Mouse (Mus musculus): ENCODE data around the gene Angptl1. TPM values are rescaled to one million over a fixed set of nuclear protein-coding genes. Genes with fewer than 3 reads are reported as not detected.
A peak's percentile ranks its signal among the peaks of the same experiment; 100 is the strongest.

Angptl1 gene
- polyA plus RNA-seq, 1 experiment = 0.96 TPM

GRCm38 (mm10) chr1:156841625-156842339 lies 3.4 kb downstream of the Angptl1 start:
- DNase-seq = no peak
- Histone ChIP-seq H3K4me1 (ENCODE audit: control insufficient read depth, insufficient read depth, low read length) (no peaks in the 10 kb centered on the region), H3K4me3 (replicated peaks; ENCODE audit: extremely low read depth, low read depth, low read length) (no peak overlapping the region)
- TF ChIP-seq POLR2A (IDR thresholded peaks at IDR 0.05; ENCODE audit: borderline replicate concordance, extremely low read depth, low read depth, low read length) (no peak), CTCF (IDR thresholded peaks at IDR 0.05; ENCODE audit: insufficient read depth, low read length) (no peak)
- WGBS = 68% methylated on average over 11 of the region's 11 CpGs

DNA sequence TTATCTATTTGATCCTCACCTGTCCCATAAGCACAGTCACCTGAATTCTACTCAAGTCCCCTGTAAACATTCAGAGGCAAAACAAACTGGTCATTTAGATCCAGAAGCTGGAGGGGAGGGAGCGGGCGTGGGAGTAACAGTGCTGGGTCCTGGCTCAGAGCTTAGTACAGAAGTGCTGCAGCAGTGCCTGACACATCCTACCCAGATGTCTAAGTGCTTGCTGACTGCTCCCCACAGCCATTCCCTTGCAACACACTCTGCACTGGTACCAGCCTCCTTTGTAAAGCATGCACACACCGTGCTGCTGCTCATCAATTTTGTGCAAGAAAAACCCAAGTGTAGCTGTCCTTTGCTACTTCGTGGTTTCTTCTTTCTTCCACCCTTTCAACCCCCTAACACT lies 8.7 kb downstream of the Angptl1 start:
- H3K4me3 ChIP-seq (replicated peaks; ENCODE audit: extremely low read depth, low read depth, low read length) = no peak overlapping the region
- TF ChIP-seq CTCF (IDR thresholded peaks at IDR 0.05; ENCODE audit: insufficient read depth, low read length) (no peak), POLR2A (IDR thresholded peaks at IDR 0.05; ENCODE audit: borderline replicate concordance, extremely low read depth, low read depth, low read length) (no peak)
- H3K4me1 ChIP-seq (ENCODE audit: control insufficient read depth, insufficient read depth, low read length) = no peaks in the 10 kb centered on the region
- no peak for DNase-seq
- WGBS = 57% methylated on average over 4 of the region's 4 CpGs

- H3K4me3 ChIP-seq (replicated peaks; ENCODE audit: extremely low read depth, low read depth, low read length) = no peak overlapping the region
- DNase-seq = no peak
- TF ChIP-seq CTCF (IDR thresholded peaks at IDR 0.05; ENCODE audit: insufficient read depth, low read length) (no peak), POLR2A (IDR thresholded peaks at IDR 0.05; ENCODE audit: borderline replicate concordance, extremely low read depth, low read depth, low read length) (no peak)
- 66% methylated on average over 9 of the region's 9 CpGs for WGBS
- H3K4me1 ChIP-seq (ENCODE audit: control insufficient read depth, insufficient read depth, low read length) = no peaks in the 10 kb centered on the region
Measured at GRCm38 (mm10) chr1:156852409-156852808, 14.0 kb downstream of the Angptl1 start.

DNA sequence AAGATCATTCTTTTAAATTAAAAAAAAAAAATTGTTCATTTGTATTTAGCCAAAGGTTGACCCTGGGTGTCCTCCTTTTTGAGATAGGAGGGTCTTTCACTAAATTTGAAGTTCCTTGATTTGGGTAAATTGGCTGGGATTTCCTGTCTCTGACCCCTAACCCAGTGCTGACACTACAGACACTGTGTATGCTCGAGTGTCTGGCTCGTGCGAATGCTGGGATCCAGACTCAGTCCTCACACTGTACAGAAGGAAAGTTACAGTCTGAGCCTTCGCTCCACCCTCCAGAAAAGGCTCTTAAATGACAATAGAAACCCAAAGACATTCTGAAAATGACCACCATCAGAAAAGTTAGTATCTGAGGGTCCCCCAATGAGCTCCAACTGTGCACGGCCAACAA lies 14.5 kb downstream of the Angptl1 start:
- Histone ChIP-seq H3K4me1 (ENCODE audit: control insufficient read depth, insufficient read depth, low read length) (no peaks in the 10 kb centered on the region), H3K4me3 (replicated peaks; ENCODE audit: extremely low read depth, low read depth, low read length) (no peak overlapping the region)
- TF ChIP-seq CTCF (IDR thresholded peaks at IDR 0.05; ENCODE audit: insufficient read depth, low read length) = no peak
- no peak for TF ChIP-seq POLR2A (IDR thresholded peaks at IDR 0.05; ENCODE audit: borderline replicate concordance, extremely low read depth, low read depth, low read length)
- 89% methylated on average over 5 of the region's 5 CpGs for WGBS
- DNase-seq = no peak

DNA sequence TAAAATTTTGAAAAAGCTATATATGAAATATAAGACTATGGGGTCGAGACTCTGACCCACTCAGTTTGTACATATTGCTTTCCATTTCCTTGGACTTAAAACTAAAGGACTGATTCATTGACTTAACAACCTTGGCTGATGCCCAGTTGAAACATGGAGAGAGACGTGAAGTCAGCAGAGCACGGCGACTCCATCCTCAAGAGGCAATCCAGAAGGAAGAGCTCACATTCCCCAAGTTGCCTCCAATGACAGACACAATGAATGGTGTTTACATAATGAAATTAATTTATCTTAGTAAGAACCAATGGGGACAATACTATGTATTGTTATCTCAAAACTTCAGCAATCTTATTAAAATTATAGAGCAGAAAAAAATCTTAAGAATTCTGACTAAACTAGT lies 16.2 kb downstream of the Angptl1 start:
- 55% methylated on average over 4 of the region's 4 CpGs for WGBS
- DNase-seq = no peak
- Histone ChIP-seq H3K4me1 (ENCODE audit: control insufficient read depth, insufficient read depth, low read length) (no peaks in the 10 kb centered on the region), H3K4me3 (replicated peaks; ENCODE audit: extremely low read depth, low read depth, low read length) (no peak overlapping the region)
- no peak for TF ChIP-seq POLR2A (IDR thresholded peaks at IDR 0.05; ENCODE audit: borderline replicate concordance, extremely low read depth, low read depth, low read length)

GRCm38 (mm10) chr1:156856666-156857065 lies 18.3 kb downstream of the Angptl1 start:
- WGBS = 92% methylated on average over 2 of the region's 2 CpGs
- Histone ChIP-seq H3K4me1 (ENCODE audit: control insufficient read depth, insufficient read depth, low read length) (no peaks in the 10 kb centered on the region; the same call in 1 of the 2 replicates), H3K4me3 (replicated peaks; ENCODE audit: extremely low read depth, low read depth, low read length) (no peak overlapping the region)
- DNase-seq = no peak
- no peak for TF ChIP-seq POLR2A (IDR thresholded peaks at IDR 0.05; ENCODE audit: borderline replicate concordance, extremely low read depth, low read depth, low read length)
- no peak for TF ChIP-seq CTCF (IDR thresholded peaks at IDR 0.05; ENCODE audit: insufficient read depth, low read length)

- TF ChIP-seq POLR2A (IDR thresholded peaks at IDR 0.05; ENCODE audit: borderline replicate concordance, extremely low read depth, low read depth, low read length) (no peak), CTCF (IDR thresholded peaks at IDR 0.05; ENCODE audit: insufficient read depth, low read length) (no peak)
- no peaks in the 10 kb centered on the region; the same call in 1 of the 2 replicates for H3K4me1 ChIP-seq (ENCODE audit: control insufficient read depth, insufficient read depth, low read length)
- WGBS = 98% methylated on average over 2 of the region's 2 CpGs
- no peak overlapping the region for H3K4me3 ChIP-seq (replicated peaks; ENCODE audit: extremely low read depth, low read depth, low read length)
- no peak for DNase-seq
Measured at GRCm38 (mm10) chr1:156859156-156859555, 20.8 kb downstream of the Angptl1 start.

DNA sequence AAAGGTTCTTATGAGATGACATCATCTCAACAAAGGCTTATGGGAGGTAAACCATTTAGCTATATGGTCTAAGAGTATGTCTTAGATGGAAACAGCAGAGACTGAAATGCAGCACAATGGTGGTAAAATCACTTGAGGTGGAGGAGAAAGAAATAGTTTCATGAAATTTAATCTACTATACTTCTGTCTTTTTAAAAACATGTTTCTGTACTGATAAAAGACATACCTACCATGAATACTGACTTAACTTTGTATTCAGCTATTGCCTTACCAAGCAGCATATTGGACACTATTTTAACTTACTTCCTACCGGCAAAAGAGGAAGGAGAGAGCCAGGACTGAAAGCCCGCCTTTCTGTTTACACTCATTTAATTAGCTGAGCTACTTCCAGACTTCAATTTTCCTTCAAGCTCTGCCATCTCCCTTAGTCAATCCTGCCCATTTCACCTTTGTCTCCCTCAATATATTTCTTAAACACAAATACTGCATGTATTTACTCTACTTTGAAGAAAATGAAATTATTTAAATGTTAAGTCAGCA lies 21.4 kb downstream of the Angptl1 start:
- Histone ChIP-seq H3K4me3 (replicated peaks; ENCODE audit: extremely low read depth, low read depth, low read length) (no peak overlapping the region), H3K4me1 (ENCODE audit: control insufficient read depth, insufficient read depth, low read length) (no peaks in the 10 kb centered on the region; the same call in 1 of the 2 replicates)
- no peak for TF ChIP-seq POLR2A (IDR thresholded peaks at IDR 0.05; ENCODE audit: borderline replicate concordance, extremely low read depth, low read depth, low read length)
- TF ChIP-seq CTCF (IDR thresholded peaks at IDR 0.05; ENCODE audit: insufficient read depth, low read length) = no peak
- 39% methylated on average over 2 of the region's 2 CpGs for WGBS
- no peak for DNase-seq

- H3K4me1 ChIP-seq (ENCODE audit: control insufficient read depth, insufficient read depth, low read length) = no peaks in the 10 kb centered on the region; the same call in 1 of the 2 replicates
- WGBS = 79% methylated on average over 8 of the region's 8 CpGs
- DNase-seq = no peak
- TF ChIP-seq POLR2A (IDR thresholded peaks at IDR 0.05; ENCODE audit: borderline replicate concordance, extremely low read depth, low read depth, low read length) = no peak
- no peak overlapping the region for H3K4me3 ChIP-seq (replicated peaks; ENCODE audit: extremely low read depth, low read depth, low read length)
Measured at GRCm38 (mm10) chr1:156860266-156860665, 21.9 kb downstream of the Angptl1 start.

DNA sequence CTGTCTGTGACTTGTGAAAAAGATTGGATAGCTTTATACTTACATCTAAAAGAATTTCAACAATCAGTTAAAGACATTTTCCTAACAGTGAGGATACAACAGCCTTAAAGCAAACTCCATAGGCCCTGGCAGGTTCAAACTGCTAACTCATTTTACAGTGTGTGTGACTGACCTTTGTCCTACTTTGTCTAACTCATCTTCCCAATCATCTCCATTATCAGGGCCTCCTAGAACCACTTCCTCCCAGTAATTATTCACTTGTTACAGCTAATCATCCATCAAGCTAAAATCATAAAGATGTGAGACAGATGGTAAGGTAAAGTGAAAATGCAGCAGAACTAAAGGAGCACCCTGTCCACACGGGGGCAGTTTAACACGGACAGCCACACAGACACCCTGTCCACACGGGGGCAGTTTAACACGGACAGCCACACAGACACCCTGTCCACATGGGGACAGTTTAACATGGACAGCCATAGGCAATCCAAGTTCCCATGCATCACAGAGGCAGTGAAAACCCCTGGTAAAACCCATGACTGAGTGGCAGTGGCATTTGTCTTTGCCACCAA lies 23.2 kb downstream of the Angptl1 start:
- TF ChIP-seq CTCF (IDR thresholded peaks at IDR 0.05; ENCODE audit: insufficient read depth, low read length) = peak; percentile 56
- no peak for TF ChIP-seq POLR2A (IDR thresholded peaks at IDR 0.05; ENCODE audit: borderline replicate concordance, extremely low read depth, low read depth, low read length)
- 18% methylated on average over 4 of the region's 4 CpGs for WGBS

More for the DNA sequence above, 23.2 kb downstream of the Angptl1 start:
- DNase-seq = no peak
- Histone ChIP-seq H3K4me3 (replicated peaks; ENCODE audit: extremely low read depth, low read depth, low read length) (no peak overlapping the region), H3K4me1 (ENCODE audit: control insufficient read depth, insufficient read depth, low read length) (no peaks in the 10 kb centered on the region; the same call in 1 of the 2 replicates)

Measured in lung, adult 2 months (tissue).